Mouse (Mus musculus) erythroblast, embryonic 14.5 days (primary cell): Measurements from ENCODE around the gene Zbtb2. TPM values are rescaled to one million over a fixed set of nuclear protein-coding genes. Genes with fewer than 3 reads are reported as not detected.

Experiments used
- H3K27me3 ChIP-seq: 2 replicates; pipeline ENCODE4 v1.6.1; 2012; ENCODE audit warnings: inconsistent platforms; ENCODE audit not compliant: control insufficient read depth
- H3K36me3 ChIP-seq: 2 replicates; pipeline ENCODE4 v1.6.1; 2012; ENCODE audit warnings: mild to moderate bottlenecking, inconsistent platforms; ENCODE audit not compliant: control insufficient read depth
- H3K4me1 ChIP-seq: 2 replicates; pipeline ENCODE4 v1.6.1; 2012; ENCODE audit warnings: inconsistent platforms; ENCODE audit not compliant: control insufficient read depth
- H3K4me3 ChIP-seq: replicated peaks from 2 replicates; pipeline ENCODE3; 2012; ENCODE audit warnings: moderate library complexity, mild to moderate bottlenecking, inconsistent platforms
- H3K9me3 ChIP-seq: 2 replicates; pipeline ENCODE4 v1.6.1; 2012; ENCODE audit warnings: low read length, inconsistent platforms, mixed read lengths; ENCODE audit not compliant: control insufficient read depth
- GATA1 ChIP-seq: IDR thresholded peaks from 2 replicates; pipeline ENCODE4 v1.6.1; 2012; ENCODE audit warnings: low read length, inconsistent platforms, mixed read lengths
- TAL1 ChIP-seq: IDR thresholded peaks from 3 replicates; pipeline ENCODE4 v1.6.1; 2012; ENCODE audit warnings: low read length, inconsistent platforms, mixed read lengths
- polyA plus RNA-seq: library from polyadenylated mRNA; stranded (reverse); fragments of >175 nt; gene quantifications from 2 replicates; pipeline ENCODE4 v1.2.3, GENCODE M21; 2012

Zbtb2 gene
- polyA plus RNA-seq, 1 experiment = 0.20 TPM

- TF ChIP-seq TAL1 = no peak
- TF ChIP-seq GATA1 = no peak
- H3K27me3 ChIP-seq = no peaks in the 10 kb centered on the region
- no peaks in the 10 kb centered on the region for H3K9me3 ChIP-seq
- H3K4me3 ChIP-seq = no peak overlapping the region
- H3K4me1 ChIP-seq = peaks cover 4% of the 10 kb centered on the region
- no peaks in the 10 kb centered on the region for H3K36me3 ChIP-seq
These were observed 41.3 kb downstream of the Zbtb2 start for GRCm38 (mm10) chr10:4346489-4347135.

GRCm38 (mm10) chr10:4341430-4341829, 46.5 kb downstream of the Zbtb2 start:
- Histone ChIP-seq H3K4me1 (no peaks in the 10 kb centered on the region), H3K4me3 (no peak overlapping the region), H3K27me3 (no peaks in the 10 kb centered on the region), H3K36me3 (no peaks in the 10 kb centered on the region), H3K9me3 (no peaks in the 10 kb centered on the region)
- TF ChIP-seq GATA1 (no peak), TAL1 (no peak)

DNA sequence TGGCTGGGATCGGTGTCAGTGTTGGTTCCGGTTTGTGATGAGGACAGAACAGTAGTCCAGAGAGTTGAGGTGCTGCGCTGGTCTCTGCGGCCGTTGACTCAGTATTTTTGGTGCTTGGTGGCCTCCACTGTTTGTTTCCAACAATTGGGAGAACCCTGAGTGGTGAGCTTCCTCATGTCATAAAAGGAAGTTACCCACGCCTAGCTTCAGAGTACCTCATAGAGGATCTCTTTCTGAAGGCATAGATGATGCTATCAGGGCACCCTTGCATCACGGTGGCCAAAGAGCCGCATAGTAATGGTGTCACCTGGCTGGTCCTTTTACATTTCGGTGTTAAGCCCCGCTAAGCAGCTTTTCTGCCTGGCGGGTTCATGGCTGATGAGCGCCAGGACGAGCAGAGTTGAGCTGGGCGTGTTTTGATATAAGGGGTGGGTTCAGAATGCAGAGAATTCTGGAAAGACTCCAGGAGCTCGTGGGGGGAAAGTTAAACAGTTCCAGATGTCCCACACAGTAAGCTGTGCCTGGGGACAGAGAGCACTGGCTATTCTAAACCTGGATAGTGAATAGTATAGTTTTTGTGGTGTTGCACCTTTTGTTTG, 48.9 kb downstream of the Zbtb2 start:
- no peaks in the 10 kb centered on the region for H3K9me3 ChIP-seq
- TF ChIP-seq GATA1 (no peak), TAL1 (no peak)
- H3K36me3 ChIP-seq = no peaks in the 10 kb centered on the region
- H3K4me1 ChIP-seq = peaks cover 7% of the 10 kb centered on the region
- H3K27me3 ChIP-seq = no peaks in the 10 kb centered on the region
- no peak overlapping the region for H3K4me3 ChIP-seq

DNA sequence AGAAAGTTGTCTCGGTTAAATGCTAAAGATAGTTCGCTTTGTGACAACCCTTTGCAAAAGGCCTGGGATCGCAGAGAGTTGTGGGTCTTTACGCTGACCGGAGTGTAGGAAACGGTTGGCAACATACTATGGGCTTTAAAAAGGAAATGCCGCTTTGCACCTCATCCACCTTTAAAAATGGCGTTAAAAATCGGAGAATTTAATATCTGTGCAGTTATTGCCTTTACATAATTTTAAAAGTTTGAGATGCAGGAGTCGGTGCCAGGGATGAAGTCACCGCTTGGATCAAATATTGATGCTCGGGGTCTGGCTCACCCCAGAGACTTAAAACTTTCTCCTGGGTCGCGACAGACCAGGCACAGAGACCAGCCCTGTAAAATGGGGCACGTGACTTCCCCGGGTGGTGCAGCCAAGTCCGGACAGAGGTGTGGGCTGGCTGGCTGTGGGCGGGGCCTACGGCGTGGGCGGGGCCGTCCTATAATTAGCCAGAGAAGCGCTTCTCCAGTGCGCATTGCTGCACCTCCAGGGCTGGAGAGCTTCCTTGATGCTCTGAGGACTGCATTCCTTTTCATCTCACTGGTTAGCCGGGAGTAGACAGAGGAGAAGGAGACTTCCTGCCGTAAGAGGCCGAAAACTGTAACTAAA, 53.7 kb downstream of the Zbtb2 start:
- TF ChIP-seq TAL1 (no peak), GATA1 (no peak)

GRCm38 (mm10) chr10:4333319-4333718, 54.6 kb downstream of the Zbtb2 start:
- no peaks in the 10 kb centered on the region for H3K36me3 ChIP-seq
- H3K4me3 ChIP-seq = no peak overlapping the region

More for the DNA sequence above, 53.7 kb downstream of the Zbtb2 start:
- Histone ChIP-seq H3K4me3 (peak overlapping the region; percentile 49), H3K36me3 (no peaks in the 10 kb centered on the region), H3K27me3 (peaks cover 6% of the 10 kb centered on the region; the same call in 1 of the 2 replicates), H3K9me3 (no peaks in the 10 kb centered on the region), H3K4me1 (peaks cover 10% of the 10 kb centered on the region)

GRCm38 (mm10) chr10:4332228-4332979, 55.5 kb downstream of the Zbtb2 start:
- Histone ChIP-seq H3K36me3 (no peaks in the 10 kb centered on the region), H3K27me3 (peaks cover 6% of the 10 kb centered on the region; the same call in 1 of the 2 replicates), H3K9me3 (no peaks in the 10 kb centered on the region), H3K4me3 (no peak overlapping the region), H3K4me1 (peaks cover 10% of the 10 kb centered on the region)
- no peak for TF ChIP-seq TAL1
- no peak for TF ChIP-seq GATA1

More at GRCm38 (mm10) chr10:4333319-4333718, 54.6 kb downstream of the Zbtb2 start:
- H3K9me3 ChIP-seq = no peaks in the 10 kb centered on the region
- no peak for TF ChIP-seq TAL1
- no peak for TF ChIP-seq GATA1
- H3K4me1 ChIP-seq = peaks cover 10% of the 10 kb centered on the region
- peaks cover 6% of the 10 kb centered on the region; the same call in 1 of the 2 replicates for H3K27me3 ChIP-seq

DNA sequence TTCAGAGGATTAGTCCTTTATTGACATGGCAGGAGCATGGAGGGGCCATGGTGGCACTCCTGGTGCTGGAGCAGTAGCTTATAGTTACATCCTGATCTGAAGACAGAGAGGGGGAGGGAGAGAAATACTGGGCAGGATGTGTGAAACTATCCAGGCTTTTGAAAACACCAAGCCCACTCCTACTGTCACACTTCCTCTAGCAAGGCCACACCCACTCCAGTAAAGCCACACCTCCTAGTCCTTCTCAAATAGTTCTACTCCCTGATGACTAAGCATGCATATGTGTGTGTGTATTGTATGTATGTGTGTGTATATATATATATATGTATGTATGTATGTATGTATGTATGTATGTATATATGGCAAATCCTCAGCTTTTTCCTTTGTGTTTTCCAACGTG, 60.2 kb downstream of the Zbtb2 start:
- Histone ChIP-seq H3K4me1 (no peaks in the 10 kb centered on the region), H3K4me3 (no peak overlapping the region), H3K9me3 (no peaks in the 10 kb centered on the region), H3K36me3 (no peaks in the 10 kb centered on the region), H3K27me3 (no peaks in the 10 kb centered on the region)
- no peak for TF ChIP-seq GATA1
- TF ChIP-seq TAL1 = no peak

GRCm38 (mm10) chr10:4325562-4325961, 62.3 kb downstream of the Zbtb2 start:
- Histone ChIP-seq H3K4me1 (no peaks in the 10 kb centered on the region), H3K4me3 (no peak overlapping the region), H3K36me3 (no peaks in the 10 kb centered on the region), H3K9me3 (no peaks in the 10 kb centered on the region), H3K27me3 (no peaks in the 10 kb centered on the region)
- no peak for TF ChIP-seq GATA1
- TF ChIP-seq TAL1 = no peak

- H3K4me3 ChIP-seq = no peak overlapping the region
- H3K27me3 ChIP-seq = no peaks in the 10 kb centered on the region
- no peaks in the 10 kb centered on the region for H3K4me1 ChIP-seq
- no peak for TF ChIP-seq TAL1
- TF ChIP-seq GATA1 = no peak
- no peaks in the 10 kb centered on the region for H3K36me3 ChIP-seq
- no peaks in the 10 kb centered on the region for H3K9me3 ChIP-seq
These were observed 64.0 kb downstream of the Zbtb2 start for GRCm38 (mm10) chr10:4323885-4324284.

Other genes starting within 250 kb of the Zbtb2 start
- 0.01 TPM in 2 replicates for gene Akap12, start 121.7 kb downstream of the Zbtb2 start, polyA plus RNA-seq
- 0.14 and 0.18 TPM in 2 replicates for gene Rmnd1, start 44.3 kb upstream of the Zbtb2 start, polyA plus RNA-seq
- 0.54 and 0.63 TPM in 2 replicates for gene Armt1, start 44.4 kb upstream of the Zbtb2 start, polyA plus RNA-seq
- not detected in 2 replicates for gene Ccdc170, start 94.4 kb upstream of the Zbtb2 start, polyA plus RNA-seq
- gene Esr1, start 223.5 kb upstream of the Zbtb2 start, polyA plus RNA-seq = 0.01 TPM in 1 of 2 replicates, not detected in the other